Mouse (Mus musculus) bone marrow, adult 2 months (tissue): ENCODE results near the gene Chp1.
"Not testable (repeated sequence)": the region's sequence is repeated elsewhere in the genome, so short reads cannot be mapped to it uniquely, and the experiment has no call there.

Experiments
- CTCF ChIP-seq: fragments of 200-500 bp; IDR thresholded peaks from 2 replicates; pipeline ENCODE4 v1.5.1; 2011; ENCODE audit warnings: low read length, control low read depth; ENCODE audit not compliant: control insufficient read depth, insufficient read depth
- POLR2A ChIP-seq: fragments of 200-500 bp; IDR thresholded peaks from 2 replicates; pipeline ENCODE4 v1.6.1; 2011; ENCODE audit warnings: low read depth, mild to moderate bottlenecking, control low read depth, low read length, borderline replicate concordance; ENCODE audit not compliant: control insufficient read depth

DNA sequence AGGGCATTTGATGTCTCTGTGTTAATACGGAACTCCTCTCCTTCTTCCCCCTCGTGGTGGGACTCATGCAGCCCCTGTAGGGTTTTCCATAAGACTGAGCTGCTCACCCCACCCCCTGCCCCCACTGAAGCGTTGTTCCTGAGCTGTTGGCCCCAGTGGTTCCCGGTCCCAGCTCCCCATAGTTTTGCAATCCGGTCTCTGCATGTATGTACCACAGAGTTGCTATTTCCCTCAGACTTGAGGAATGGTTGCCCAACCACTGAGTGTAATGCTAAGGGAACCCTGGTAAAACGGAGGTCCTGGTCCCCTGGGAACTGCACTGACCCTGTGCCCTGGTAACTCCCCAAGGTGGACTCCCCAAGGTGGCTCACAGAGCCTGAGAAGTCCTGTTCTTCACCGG, 39.0 kb upstream of the Chp1 start:
- TF ChIP-seq CTCF, POLR2A: not testable (repeated sequence)
